Mouse (Mus musculus): ENCODE measurements at regions not wholly inside any gene's neighbourhood (a gene's known extent, or its start where the extent isn't known, plus 50 kb on each side); places are given as distances from the start of the nearest gene placed in this dataset.

- TF ChIP-seq EP300 (IDR thresholded peaks at IDR 0.05; ENCODE audit: low read depth): no peak
- TF ChIP-seq CTCF (IDR thresholded peaks at IDR 0.05; ENCODE audit: low read depth): no peak
Observed at GRCm38 (mm10) chr2:116978809-116979208, 100.3 kb downstream of the Tmco5 start.
